Mouse (Mus musculus) adrenal gland (tissue): ENCODE results near the gene Oaz3.

Experiments
- intact Hi-C: fragments of 180-260 bp; cut with DNase I; formaldehyde crosslinking; loops from one replicate; pipeline ENCODE4 v1.15.1; 2025

Oaz3 gene

GRCm38 (mm10) chr3:94389420-94389819 is 54.3 kb downstream of the Oaz3 start:
- intact Hi-C loops = no loop called here

GRCm38 (mm10) chr3:94388047-94388446 is 55.7 kb downstream of the Oaz3 start:
- intact Hi-C loops = no loop called here

GRCm38 (mm10) chr3:94387391-94387790 is 56.3 kb downstream of the Oaz3 start:
- intact Hi-C loops = no loop called here

- intact Hi-C loops = no loop called here
Measured at GRCm38 (mm10) chr3:94386671-94387070, 57.0 kb downstream of the Oaz3 start.

- intact Hi-C loops = no loop called here
Measured at GRCm38 (mm10) chr3:94383476-94383875, 60.2 kb downstream of the Oaz3 start.
